Mouse (Mus musculus): ENCODE measurements at regions not wholly inside any gene's neighbourhood (a gene's known extent, or its start where the extent isn't known, plus 50 kb on each side); places are given as distances from the start of the nearest gene placed in this dataset.

DNA sequence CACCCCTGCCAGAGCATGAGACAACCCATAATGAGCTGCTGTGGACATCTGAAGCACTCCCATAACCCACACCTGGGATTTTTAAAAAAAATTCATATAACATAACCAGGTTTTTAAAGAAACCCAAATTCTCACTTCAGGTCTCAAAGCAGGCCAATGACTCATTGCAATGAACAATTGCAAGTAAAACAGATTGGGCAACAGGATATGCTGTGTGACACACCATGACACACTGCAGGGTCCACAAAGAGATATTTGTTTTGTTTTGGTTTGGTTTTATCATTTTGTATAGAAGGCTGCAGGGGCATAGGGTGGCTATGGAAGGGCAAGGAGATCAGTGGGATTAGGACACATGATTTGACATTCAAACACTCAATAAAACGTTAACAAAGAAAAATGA lies 1082.1 kb upstream of the Zeb2 start:
- 74% methylated on average over 1 of the region's 1 CpGs for WGBS
- no peak for DNase-seq
- Histone ChIP-seq H3K27me3 (ENCODE audit: control insufficient read depth, insufficient read depth, low read length) (no peaks in the 10 kb centered on the region), H3K4me3 (replicated peaks; ENCODE audit: insufficient read depth, low read depth, low read length) (no peak overlapping the region), H3K4me1 (ENCODE audit: control insufficient read depth, insufficient read depth, low read length) (no peaks in the 10 kb centered on the region), H3K27ac (ENCODE audit: insufficient read depth, low read length) (no peak overlapping the region)
- TF ChIP-seq CTCF (IDR thresholded peaks at IDR 0.05; ENCODE audit: borderline replicate concordance, insufficient read depth, low read depth, low read length) (no peak), POLR2A (IDR thresholded peaks at IDR 0.05; ENCODE audit: borderline replicate concordance, insufficient read depth, low read length) (no peak)

DNA sequence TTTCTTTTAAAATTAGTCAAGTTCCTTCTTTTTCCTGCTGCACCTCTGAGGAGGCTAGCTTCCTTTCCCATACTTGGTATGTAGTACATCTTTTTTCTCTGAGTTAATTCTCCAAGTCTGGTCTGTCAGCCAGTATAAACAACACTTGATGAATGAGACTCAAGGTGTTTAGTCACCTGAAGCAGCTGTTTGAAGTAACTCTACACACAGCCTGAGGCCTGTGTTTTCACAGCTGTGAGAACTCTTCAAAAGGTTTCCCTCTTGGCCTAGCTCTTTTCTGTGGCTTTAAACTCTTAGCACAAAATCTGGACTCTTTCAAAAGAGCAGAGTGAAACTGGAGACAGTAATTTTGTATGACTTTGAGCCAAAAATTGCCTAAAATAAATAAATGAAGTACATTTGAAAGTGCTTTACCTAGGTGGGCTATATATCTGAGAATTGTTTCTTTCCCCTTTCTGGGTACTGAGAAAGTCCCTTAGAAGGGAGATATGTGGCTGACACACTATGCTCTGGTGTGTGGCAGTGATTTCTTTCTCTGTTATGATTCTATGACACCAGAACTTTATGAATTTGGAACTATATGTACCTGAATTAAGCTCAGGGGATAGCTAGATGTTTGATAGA lies 1070.2 kb upstream of the Zeb2 start:
- Histone ChIP-seq H3K27me3 (ENCODE audit: control insufficient read depth, insufficient read depth, low read length) (no peaks in the 10 kb centered on the region; the same call in 1 of the 2 replicates), H3K27ac (ENCODE audit: insufficient read depth, low read length) (no peak overlapping the region), H3K4me1 (ENCODE audit: control insufficient read depth, insufficient read depth, low read length) (no peaks in the 10 kb centered on the region), H3K4me3 (replicated peaks; ENCODE audit: insufficient read depth, low read depth, low read length) (no peak overlapping the region)
- TF ChIP-seq POLR2A (IDR thresholded peaks at IDR 0.05; ENCODE audit: borderline replicate concordance, insufficient read depth, low read length) (no peak), CTCF (IDR thresholded peaks at IDR 0.05; ENCODE audit: borderline replicate concordance, insufficient read depth, low read depth, low read length) (no peak)
- no peak for DNase-seq

DNA sequence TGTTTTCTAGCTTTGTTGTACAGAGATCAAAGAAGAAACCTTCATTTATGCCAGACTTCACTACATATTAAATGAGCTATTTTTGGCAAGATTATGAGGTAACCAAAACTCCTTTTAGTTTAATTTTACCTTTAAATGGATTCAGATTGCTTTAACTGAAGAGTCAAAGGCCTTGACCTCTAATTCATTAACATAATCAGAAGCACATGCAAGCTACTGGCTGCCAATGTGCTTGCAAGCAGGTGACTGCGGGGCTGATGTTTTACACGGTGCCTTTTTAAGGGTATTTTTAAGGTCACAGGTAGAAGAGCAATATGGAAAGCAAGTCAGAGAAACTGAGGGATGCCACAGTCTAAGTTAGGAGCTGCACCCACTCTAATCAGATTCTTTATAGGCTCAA lies 1066.0 kb upstream of the Zeb2 start:
- no peak for DNase-seq
- WGBS = 75% methylated on average over 2 of the region's 2 CpGs
- Histone ChIP-seq H3K27ac (ENCODE audit: insufficient read depth, low read length) (no peak overlapping the region), H3K4me1 (ENCODE audit: control insufficient read depth, insufficient read depth, low read length) (no peaks in the 10 kb centered on the region), H3K27me3 (ENCODE audit: control insufficient read depth, insufficient read depth, low read length) (no peaks in the 10 kb centered on the region; the same call in 1 of the 2 replicates), H3K4me3 (replicated peaks; ENCODE audit: insufficient read depth, low read depth, low read length) (no peak overlapping the region)
- TF ChIP-seq POLR2A (IDR thresholded peaks at IDR 0.05; ENCODE audit: borderline replicate concordance, insufficient read depth, low read length) (no peak), CTCF (IDR thresholded peaks at IDR 0.05; ENCODE audit: borderline replicate concordance, insufficient read depth, low read depth, low read length) (no peak)

DNA sequence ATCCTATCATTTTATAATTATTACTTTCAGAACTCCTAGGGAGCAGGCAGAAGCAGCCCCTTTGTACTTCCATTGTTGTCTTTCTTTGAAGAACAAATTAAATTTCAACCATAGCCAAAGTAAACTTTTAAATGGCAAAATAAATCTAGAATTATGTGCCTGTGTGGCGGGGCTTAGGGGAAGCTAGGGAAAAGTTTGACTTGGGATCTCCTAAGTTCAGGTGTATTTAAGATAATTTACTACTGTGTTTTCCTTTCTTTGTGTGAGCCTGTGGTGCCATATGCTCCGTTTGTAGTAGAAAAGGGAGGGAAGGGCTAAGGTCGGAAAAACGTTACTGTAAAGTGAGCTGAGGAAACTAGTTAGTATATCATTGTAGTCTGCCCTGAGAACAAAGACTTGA lies 1062.5 kb upstream of the Zeb2 start:
- Histone ChIP-seq H3K4me3 (replicated peaks; ENCODE audit: insufficient read depth, low read depth, low read length) (no peak overlapping the region), H3K27me3 (ENCODE audit: control insufficient read depth, insufficient read depth, low read length) (no peaks in the 10 kb centered on the region), H3K27ac (ENCODE audit: insufficient read depth, low read length) (no peak overlapping the region), H3K4me1 (ENCODE audit: control insufficient read depth, insufficient read depth, low read length) (no peaks in the 10 kb centered on the region)
- DNase-seq = no peak
- TF ChIP-seq POLR2A (IDR thresholded peaks at IDR 0.05; ENCODE audit: borderline replicate concordance, insufficient read depth, low read length) (no peak), CTCF (IDR thresholded peaks at IDR 0.05; ENCODE audit: borderline replicate concordance, insufficient read depth, low read depth, low read length) (no peak)
- WGBS = 50% methylated on average over 4 of the region's 4 CpGs

- no peaks in the 10 kb centered on the region for H3K4me1 ChIP-seq (ENCODE audit: control insufficient read depth, insufficient read depth, low read length)
- 60% methylated on average over 1 of the region's 1 CpGs for WGBS
- no peak overlapping the region for H3K27ac ChIP-seq (ENCODE audit: insufficient read depth, low read length)
- TF ChIP-seq CTCF (IDR thresholded peaks at IDR 0.05; ENCODE audit: borderline replicate concordance, insufficient read depth, low read depth, low read length) = no peak
- TF ChIP-seq POLR2A (IDR thresholded peaks at IDR 0.05; ENCODE audit: borderline replicate concordance, insufficient read depth, low read length) = no peak
- H3K27me3 ChIP-seq (ENCODE audit: control insufficient read depth, insufficient read depth, low read length) = no peaks in the 10 kb centered on the region
- H3K4me3 ChIP-seq (replicated peaks; ENCODE audit: insufficient read depth, low read depth, low read length) = no peak overlapping the region
- DNase-seq = no peak
These were observed 1051.3 kb upstream of the Zeb2 start for GRCm38 (mm10) chr2:46168488-46168887.

GRCm38 (mm10) chr2:46149848-46150247 lies 1032.7 kb upstream of the Zeb2 start:
- Histone ChIP-seq H3K4me1 (ENCODE audit: control insufficient read depth, insufficient read depth, low read length) (no peaks in the 10 kb centered on the region), H3K27ac (ENCODE audit: insufficient read depth, low read length) (no peak overlapping the region), H3K4me3 (replicated peaks; ENCODE audit: insufficient read depth, low read depth, low read length) (no peak overlapping the region), H3K27me3 (ENCODE audit: control insufficient read depth, insufficient read depth, low read length) (no peaks in the 10 kb centered on the region)
- no peak for DNase-seq
- WGBS = 87% methylated on average over 3 of the region's 3 CpGs
- TF ChIP-seq POLR2A (IDR thresholded peaks at IDR 0.05; ENCODE audit: borderline replicate concordance, insufficient read depth, low read length) (no peak), CTCF (IDR thresholded peaks at IDR 0.05; ENCODE audit: borderline replicate concordance, insufficient read depth, low read depth, low read length) (no peak)

- Histone ChIP-seq H3K27ac (ENCODE audit: insufficient read depth, low read length) (no peak overlapping the region), H3K27me3 (ENCODE audit: control insufficient read depth, insufficient read depth, low read length) (no peaks in the 10 kb centered on the region), H3K4me1 (ENCODE audit: control insufficient read depth, insufficient read depth, low read length) (no peaks in the 10 kb centered on the region), H3K4me3 (replicated peaks; ENCODE audit: insufficient read depth, low read depth, low read length) (no peak overlapping the region)
- TF ChIP-seq CTCF (IDR thresholded peaks at IDR 0.05; ENCODE audit: borderline replicate concordance, insufficient read depth, low read depth, low read length) (no peak), POLR2A (IDR thresholded peaks at IDR 0.05; ENCODE audit: borderline replicate concordance, insufficient read depth, low read length) (no peak)
- no peak for DNase-seq
- 81% methylated on average over 3 of the region's 3 CpGs for WGBS
These were observed 1002.7 kb upstream of the Zeb2 start for GRCm38 (mm10) chr2:46119871-46120270.

GRCm38 (mm10) chr2:46106991-46107390 lies 989.8 kb upstream of the Zeb2 start:
- no peak overlapping the region for H3K4me3 ChIP-seq (replicated peaks; ENCODE audit: insufficient read depth, low read depth, low read length)
- TF ChIP-seq POLR2A (IDR thresholded peaks at IDR 0.05; ENCODE audit: borderline replicate concordance, insufficient read depth, low read length) = no peak
- TF ChIP-seq CTCF (IDR thresholded peaks at IDR 0.05; ENCODE audit: borderline replicate concordance, insufficient read depth, low read depth, low read length) = no peak
- H3K27me3 ChIP-seq (ENCODE audit: control insufficient read depth, insufficient read depth, low read length) = no peaks in the 10 kb centered on the region
- H3K27ac ChIP-seq (ENCODE audit: insufficient read depth, low read length) = no peak overlapping the region
- H3K4me1 ChIP-seq (ENCODE audit: control insufficient read depth, insufficient read depth, low read length) = no peaks in the 10 kb centered on the region
- peak in 1 of 2 experiments; percentile 5 for DNase-seq
